Mouse (Mus musculus) spleen, adult 2 months (tissue): ENCODE measurements at regions not wholly inside any gene's neighbourhood (a gene's known extent, or its start where the extent isn't known, plus 50 kb on each side); places are given as distances from the start of the nearest gene placed in this dataset.

Experiments
- CTCF ChIP-seq: fragments of 200-500 bp; IDR thresholded peaks from 2 replicates; pipeline ENCODE4 v1.5.1; 2011; ENCODE audit warnings: mild to moderate bottlenecking, inconsistent platforms; ENCODE audit not compliant: insufficient read depth, insufficient read length, insufficient replicate concordance; ENCODE audit errors: extremely low read depth
- POLR2A ChIP-seq: fragments of 200-500 bp; IDR thresholded peaks from 2 replicates; pipeline ENCODE4 v1.6.1; 2011; ENCODE audit warnings: low read depth, low read length, inconsistent platforms

DNA sequence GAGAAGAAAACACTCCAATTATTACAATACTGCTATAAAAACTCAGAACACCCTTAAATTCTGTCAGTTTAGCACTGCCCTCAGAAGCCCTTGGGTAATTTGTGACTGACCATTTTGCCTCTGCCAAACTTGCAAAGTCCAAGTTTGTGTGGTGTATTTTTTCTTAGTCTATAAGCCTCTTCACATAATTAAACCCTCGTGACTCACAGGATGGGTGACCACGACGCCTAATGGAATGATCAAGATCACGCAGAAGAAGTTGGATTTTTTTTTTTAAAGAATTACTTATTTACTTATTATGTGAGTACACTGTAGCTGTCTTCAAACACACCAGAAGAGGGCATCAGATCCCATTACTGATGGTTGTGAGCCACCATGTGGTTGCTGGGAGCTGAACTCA is 214.4 kb upstream of the Smim15 start:
- TF ChIP-seq POLR2A (no peak), CTCF (no peak)
